Mouse (Mus musculus) midbrain, embryonic 14.5 days (tissue): Measurements from ENCODE around the gene Trp53. TPM values are rescaled to one million over a fixed set of nuclear protein-coding genes. Genes with fewer than 3 reads are reported as not detected.
A peak's percentile ranks its signal among the peaks of the same experiment; 100 is the strongest.

ENCODE experiments used
- ATAC-seq: fragments of 200-750 bp; cut with Nextera tagmentation; 2 replicates; pipeline ENCODE4 v1.8.0; 2017; ENCODE audit warnings: moderate number of reproducible peaks, moderate library complexity; ENCODE audit not compliant: low FRiP score, low TSS enrichment
- DNase-seq: peaks from one replicate; pipeline ENCODE4 v3.0.0-alpha.2; 2015
- H3K27ac ChIP-seq: fragments of 300-500 bp; sonication (generic); replicated peaks from 2 replicates; pipeline ENCODE4 v1.5.1; 2014; ENCODE audit warnings: mild to moderate bottlenecking, low read depth, low read length, moderate library complexity
- H3K27me3 ChIP-seq: fragments of 300-500 bp; sonication (generic); 2 replicates; pipeline ENCODE4 v1.6.1; 2014; ENCODE audit warnings: low read length, control low read depth, mixed read lengths; ENCODE audit not compliant: control insufficient read depth, insufficient read depth
- H3K36me3 ChIP-seq: fragments of 300-500 bp; sonication (generic); 2 replicates; pipeline ENCODE4 v1.6.1; 2014; ENCODE audit warnings: low read length, control low read depth; ENCODE audit not compliant: control insufficient read depth, insufficient read depth
- H3K4me1 ChIP-seq: fragments of 300-500 bp; sonication (generic); 2 replicates; pipeline ENCODE4 v1.6.1; 2014; ENCODE audit warnings: mild to moderate bottlenecking, antibody characterized with exemption, low read length, control low read depth; ENCODE audit not compliant: control insufficient read depth, insufficient read depth
- H3K4me2 ChIP-seq: fragments of 300-500 bp; sonication (generic); 2 replicates; pipeline ENCODE4 v1.6.1; 2014; ENCODE audit warnings: mild to moderate bottlenecking, low read length, moderate library complexity
- H3K4me3 ChIP-seq: fragments of 300-500 bp; sonication (generic); replicated peaks from 2 replicates; pipeline ENCODE4 v1.5.1; 2014; ENCODE audit warnings: low read depth, low read length
- H3K9ac ChIP-seq: fragments of 300-500 bp; sonication (generic); replicated peaks from 2 replicates; pipeline ENCODE4 v1.6.1; 2014; ENCODE audit warnings: mild to moderate bottlenecking, low read length, moderate library complexity
- H3K9me3 ChIP-seq: fragments of 300-500 bp; sonication (generic); 2 replicates; pipeline ENCODE4 v1.6.1; 2016; ENCODE audit warnings: low read length, control low read depth, mixed read lengths; ENCODE audit not compliant: control insufficient read depth
- WGBS: fragments of 180-500 bp; shearing (Covaris S2); extraction: QIAGEN DNeasy Blood & Tissue Kit; methylation state at CpG from one replicate; pipeline ENCODE4 v1.1.7; 2014; 5-methylcytosine and 5-hydroxymethylcytosine counted together
- polyA plus RNA-seq: library from polyadenylated mRNA; unstranded; fragments of >200 nt; fragmentation: Nextera tagmentation; extraction: Ambion mirVana; gene quantifications from 2 replicates; pipeline ENCODE4 v1.2.1, GENCODE M21; 2014

Gene Trp53
- polyA plus RNA-seq, 1 experiment from 2014 or later: 69.2 TPM

DNA sequence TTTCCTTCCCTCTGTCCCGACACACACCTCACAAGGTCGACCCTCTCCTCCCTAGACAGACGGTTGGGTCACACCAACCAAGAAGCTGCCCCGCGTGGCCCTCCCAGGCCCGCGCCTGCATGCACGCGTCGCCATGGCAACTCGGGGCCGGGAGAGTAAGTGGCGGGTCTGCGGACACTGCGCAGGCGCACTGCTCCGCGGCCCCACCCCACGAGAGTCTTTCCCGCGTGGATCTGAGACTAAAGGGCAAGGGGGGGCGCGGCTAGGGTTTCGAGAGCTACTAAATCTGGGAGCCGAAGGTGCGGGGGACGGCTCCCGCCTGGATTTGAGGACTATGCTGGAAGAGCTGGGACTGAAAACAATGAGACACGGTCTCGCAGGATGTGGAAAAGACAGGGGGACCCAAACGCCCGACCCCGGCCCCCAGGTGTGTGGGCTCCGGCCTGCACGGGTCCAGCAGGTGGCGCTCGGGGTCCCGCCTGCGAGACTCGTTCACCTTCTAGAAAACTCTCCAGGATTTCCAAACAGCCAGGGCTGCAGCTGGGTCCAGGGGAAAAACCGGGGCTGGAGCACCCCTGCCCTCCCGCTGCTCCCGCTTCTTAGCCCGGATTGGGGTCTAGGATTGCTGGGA lies 33.6 kb upstream of the Trp53 start:
- H3K4me3 ChIP-seq: peak overlapping the region; percentile 42
- H3K36me3 ChIP-seq: no peaks in the 10 kb centered on the region
- peak overlapping the region; percentile 88 for H3K4me2 ChIP-seq
- DNase-seq (peak; percentile 92), ATAC-seq (peak; percentile 81)
- peaks cover 48% of the 10 kb centered on the region for H3K4me1 ChIP-seq
- H3K27ac ChIP-seq: peak overlapping the region; percentile 93
- H3K9me3 ChIP-seq: no peaks in the 10 kb centered on the region
- WGBS: under 1% methylated on average over 44 of the region's 44 CpGs
- H3K27me3 ChIP-seq: no peaks in the 10 kb centered on the region
- H3K9ac ChIP-seq: peak overlapping the region; percentile 61

DNA sequence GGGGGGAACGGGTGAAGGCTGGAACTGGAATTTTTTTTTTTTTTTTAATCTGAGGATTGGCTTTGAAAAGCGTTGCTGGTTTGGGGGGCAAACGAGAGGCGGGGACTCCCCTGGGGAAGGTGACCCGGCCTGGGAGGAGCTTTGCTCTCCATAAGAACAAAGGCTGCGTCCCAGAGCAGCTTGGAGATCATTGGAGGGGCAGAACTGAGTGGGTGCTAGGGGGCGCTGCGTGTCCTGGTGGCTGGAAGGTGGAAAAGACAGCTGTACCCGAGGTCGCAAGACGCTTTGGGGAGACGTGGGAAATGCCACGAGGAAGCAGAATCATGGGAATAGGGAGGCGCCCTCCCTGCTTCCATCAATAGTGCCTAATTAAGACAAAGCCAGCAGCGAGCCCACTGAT lies 33.1 kb upstream of the Trp53 start:
- Histone ChIP-seq H3K4me3 (peak overlapping the region; percentile 42), H3K27ac (peak overlapping the region; percentile 93), H3K9me3 (no peaks in the 10 kb centered on the region), H3K4me2 (peak overlapping the region; percentile 88), H3K27me3 (no peaks in the 10 kb centered on the region), H3K36me3 (no peaks in the 10 kb centered on the region), H3K4me1 (peaks cover 51% of the 10 kb centered on the region), H3K9ac (peak overlapping the region; percentile 61)
- DNase-seq: no peak
- ATAC-seq: no peak
- WGBS: 3% methylated on average over 15 of the region's 15 CpGs

GRCm38 (mm10) chr11:69549060-69549656 lies 31.0 kb upstream of the Trp53 start, which contains the start of gene Dnah2:
Gene Dnah2, minus strand, starts transcription at chr11:69549110.
- Histone ChIP-seq H3K27ac (peak within 1 kb of the TSS; percentile 93), H3K4me2 (peak within 1 kb of the TSS; percentile 88; the same call in 1 of the 2 replicates), H3K27me3 (no peaks in the 10 kb centered on the region), H3K9me3 (no peaks in the 10 kb centered on the region), H3K36me3 (0 out of 2 replicates have a peak, but pooled peaks cover 2% of the 10 kb centered on the region), H3K9ac (peak within 1 kb of the TSS; percentile 26; the same call in 1 of the 2 replicates), H3K4me1 (peaks cover 64% of the 10 kb centered on the region), H3K4me3 (no peak within 1 kb of the TSS)
- ATAC-seq: no peak
- no peak for DNase-seq
- 45% methylated on average over 12 of the region's 12 CpGs for WGBS

- no peak for DNase-seq
- H3K9me3 ChIP-seq: no peaks in the 10 kb centered on the region
- no peak for ATAC-seq
- 58% methylated on average over 4 of the region's 4 CpGs for WGBS
- no peaks in the 10 kb centered on the region for H3K27me3 ChIP-seq
- H3K36me3 ChIP-seq: peaks cover 23% of the 10 kb centered on the region
- no peak overlapping the region for H3K4me2 ChIP-seq
- no peak overlapping the region for H3K9ac ChIP-seq
- peaks cover 64% of the 10 kb centered on the region for H3K4me1 ChIP-seq
- H3K27ac ChIP-seq: 0 out of 2 replicates have a peak overlapping the region, but pooled peaks have one; percentile 26
- H3K4me3 ChIP-seq: no peak overlapping the region
These were observed 28.8 kb upstream of the Trp53 start for GRCm38 (mm10) chr11:69551310-69551709.

DNA sequence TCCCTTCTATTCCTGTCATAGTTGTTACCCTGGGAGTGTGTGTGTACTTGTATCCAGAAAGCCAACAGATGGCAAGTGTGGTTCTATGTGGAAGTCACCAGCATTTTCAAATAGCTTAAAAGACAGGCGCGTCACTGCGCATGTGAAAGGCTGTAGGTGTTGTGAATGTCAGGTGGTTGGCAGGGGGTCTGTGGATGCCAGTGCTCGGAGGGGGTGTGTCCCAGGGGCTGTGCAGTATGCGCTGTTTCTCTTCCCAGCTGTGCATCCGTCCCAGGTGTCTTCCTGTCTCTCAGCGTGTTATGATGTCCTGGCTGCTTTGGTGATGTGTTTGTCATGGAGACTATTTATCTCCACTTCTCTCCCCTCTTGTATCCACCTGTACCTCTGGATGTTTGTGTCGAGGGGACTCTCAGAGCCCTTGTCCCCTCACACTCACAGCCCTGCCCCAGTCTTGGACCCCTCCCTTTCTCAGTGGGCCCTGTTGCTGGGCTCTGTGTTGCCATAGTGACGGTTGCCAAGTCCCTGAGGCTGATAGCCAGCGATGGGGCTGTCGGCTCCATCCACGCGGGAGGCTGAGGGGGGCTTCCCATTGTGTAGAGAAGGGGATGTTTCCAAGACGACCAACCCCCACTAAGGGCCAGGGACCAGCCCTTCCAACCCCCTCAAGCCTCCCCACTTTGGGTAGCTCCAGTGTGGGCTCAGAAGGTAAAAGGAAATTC lies 27.4 kb upstream of the Trp53 start:
- peak; percentile 90 for ATAC-seq

GRCm38 (mm10) chr11:69553341-69553721 lies 26.8 kb upstream of the Trp53 start:
- ATAC-seq: peak; percentile 0; the same call in 1 of the 2 replicates
- H3K9me3 ChIP-seq: no peaks in the 10 kb centered on the region

More for the DNA sequence above, 27.4 kb upstream of the Trp53 start:
- Histone ChIP-seq H3K4me3 (0 out of 2 replicates have a peak overlapping the region, but pooled peaks have one; percentile 8), H3K4me1 (peaks cover 69% of the 10 kb centered on the region), H3K36me3 (peaks cover 32% of the 10 kb centered on the region), H3K27ac (peak overlapping the region; percentile 95), H3K4me2 (peak overlapping the region; percentile 53), H3K9me3 (no peaks in the 10 kb centered on the region), H3K9ac (peak overlapping the region; percentile 21; the same call in 1 of the 2 replicates), H3K27me3 (no peaks in the 10 kb centered on the region)
- peak; percentile 94 for DNase-seq
- WGBS: 5% methylated on average over 14 of the region's 14 CpGs

DNA sequence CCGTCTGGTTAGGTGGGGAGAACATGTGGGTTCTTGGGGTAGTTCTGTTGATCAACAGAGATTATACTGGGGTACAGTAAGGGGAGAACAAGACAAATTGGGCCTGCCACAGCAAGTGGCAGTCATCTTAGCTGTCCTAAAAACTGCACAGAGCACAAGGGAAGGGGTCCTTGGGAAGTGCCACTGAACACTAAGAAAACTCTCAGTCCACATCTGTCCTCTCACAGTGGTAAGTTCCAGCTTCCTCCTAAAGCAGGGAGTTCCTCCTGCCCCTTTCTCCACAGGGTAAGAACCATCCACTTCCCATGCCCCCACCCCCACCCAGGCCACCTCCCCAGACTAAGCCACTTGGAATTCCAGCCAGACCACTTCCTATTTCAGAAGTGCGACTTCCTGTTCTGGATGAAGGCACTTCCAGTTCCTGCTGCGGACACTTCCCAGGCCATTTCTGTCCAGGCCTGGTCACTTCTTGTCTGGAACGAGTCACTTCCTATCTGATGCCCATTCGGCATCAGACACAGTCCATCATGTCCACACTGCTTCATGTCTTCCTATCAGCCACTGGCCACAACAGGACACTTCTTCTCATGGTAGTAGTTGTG lies 25.5 kb upstream of the Trp53 start:
- 78% methylated on average over 5 of the region's 5 CpGs for WGBS
- ATAC-seq: no peak

More at GRCm38 (mm10) chr11:69553341-69553721, 26.8 kb upstream of the Trp53 start:
- Histone ChIP-seq H3K36me3 (peaks cover 32% of the 10 kb centered on the region), H3K4me2 (peak overlapping the region; percentile 53), H3K27me3 (no peaks in the 10 kb centered on the region), H3K27ac (peak overlapping the region; percentile 95), H3K4me3 (0 out of 2 replicates have a peak overlapping the region, but pooled peaks have one; percentile 8), H3K9ac (peak overlapping the region; percentile 21; the same call in 1 of the 2 replicates), H3K4me1 (peaks cover 69% of the 10 kb centered on the region)
- no peak for DNase-seq
- WGBS: 3% methylated on average over 2 of the region's 2 CpGs

GRCm38 (mm10) chr11:69557381-69557958 lies 22.7 kb upstream of the Trp53 start:
- DNase-seq (peak; percentile 91), ATAC-seq (no peak; the same call in 1 of the 2 replicates)
- Histone ChIP-seq H3K9me3 (no peaks in the 10 kb centered on the region), H3K27ac (peak overlapping the region; percentile 72), H3K4me2 (peak overlapping the region; percentile 66), H3K9ac (peak overlapping the region; percentile 92), H3K4me1 (peaks cover 80% of the 10 kb centered on the region), H3K36me3 (peaks cover 37% of the 10 kb centered on the region), H3K27me3 (no peaks in the 10 kb centered on the region), H3K4me3 (peak overlapping the region; percentile 76)
- 6% methylated on average over 14 of the region's 14 CpGs for WGBS

More for the DNA sequence above, 25.5 kb upstream of the Trp53 start:
- Histone ChIP-seq H3K27ac (peak overlapping the region; percentile 55), H3K27me3 (no peaks in the 10 kb centered on the region), H3K36me3 (peaks cover 32% of the 10 kb centered on the region), H3K4me1 (peaks cover 70% of the 10 kb centered on the region), H3K4me3 (no peak overlapping the region), H3K4me2 (no peak overlapping the region), H3K9me3 (no peaks in the 10 kb centered on the region), H3K9ac (no peak overlapping the region)
- no peak for DNase-seq
